Mouse (Mus musculus) ES-E14 (cell line): Measurements from ENCODE around the gene Flrt1. TPM values are rescaled to one million over a fixed set of nuclear protein-coding genes. Genes with fewer than 3 reads are reported as not detected.

Source experiments
- DNase-seq: peaks from one replicate; pipeline ENCODE4 v3.0.0-alpha.2; 2013; ENCODE audit warnings: low read depth, low spot score
- H3K27ac ChIP-seq: 2 replicates; pipeline ENCODE4 v1.5.1; 2012; ENCODE audit warnings: low read depth, mild to moderate bottlenecking, low read length, moderate library complexity, mixed read lengths; ENCODE audit not compliant: poor library complexity, insufficient read depth, severe bottlenecking
- H3K36me3 ChIP-seq: 2 replicates; pipeline ENCODE4 v1.6.1; 2012; ENCODE audit warnings: mild to moderate bottlenecking, low read length, moderate library complexity, mixed read lengths; ENCODE audit not compliant: control insufficient read depth, poor library complexity, insufficient read depth, severe bottlenecking
- H3K4me1 ChIP-seq, 2 experiments: fragments of 150-350 bp in 1 of 2; sonication (generic) in 1 of 2; 2 replicates each; pipeline ENCODE4 v1.6.1; 2012; ENCODE audit warnings: low read length in 2 of 2, mild to moderate bottlenecking in 1 of 2, mixed read lengths in 1 of 2; ENCODE audit not compliant: control insufficient read depth in 2 of 2, insufficient read depth in 2 of 2, poor library complexity in 1 of 2
- H3K4me3 ChIP-seq, 2 experiments: fragments of 150-350 bp in 1 of 2; sonication (generic) in 1 of 2; 2 replicates each; pipeline ENCODE4 v1.5.1; 2012; ENCODE audit warnings: low read length in 2 of 2, low read depth in 1 of 2, mild to moderate bottlenecking in 1 of 2, mixed read lengths in 1 of 2; ENCODE audit not compliant: insufficient read depth in 1 of 2, poor library complexity in 1 of 2, severe bottlenecking in 1 of 2
- H3K9ac ChIP-seq: 2 replicates; pipeline ENCODE4 v1.6.1; 2012; ENCODE audit warnings: low read depth, mild to moderate bottlenecking, low read length, mixed read lengths; ENCODE audit not compliant: poor library complexity, insufficient read depth, severe bottlenecking
- H3K9me3 ChIP-seq: fragments of 150-350 bp; sonication (generic); 2 replicates; pipeline ENCODE4 v1.6.1; 2012; ENCODE audit warnings: low read depth, mild to moderate bottlenecking, low read length; ENCODE audit not compliant: control insufficient read depth, insufficient read depth
- CHD2 ChIP-seq: IDR thresholded peaks from 2 replicates; pipeline ENCODE4 v1.6.1; 2014; ENCODE audit warnings: mild to moderate bottlenecking, low read depth, low read length, inconsistent platforms
- HCFC1 ChIP-seq: IDR thresholded peaks from 2 replicates; pipeline ENCODE4 v1.6.1; 2012; ENCODE audit warnings: low read length, inconsistent platforms, borderline replicate concordance; ENCODE audit not compliant: insufficient read depth
- MAFK ChIP-seq: IDR thresholded peaks from 2 replicates; pipeline ENCODE4 v1.6.1; 2014; ENCODE audit warnings: mild to moderate bottlenecking, low read depth, low read length, inconsistent platforms; ENCODE audit not compliant: insufficient read depth
- ZC3H11A ChIP-seq: IDR thresholded peaks from 2 replicates; pipeline ENCODE4 v1.6.1; 2012; ENCODE audit warnings: low read depth, mild to moderate bottlenecking, inconsistent platforms, low read length, borderline replicate concordance
- ZNF384 ChIP-seq: IDR thresholded peaks from 2 replicates; pipeline ENCODE4 v1.6.1; 2012; ENCODE audit warnings: low read depth, low read length, inconsistent platforms
- in situ Hi-C, 2 experiments: fragments of 600-800 bp; cut with MboI; formaldehyde crosslinking; loops; one replicate each; pipeline ENCODE4 v1.15.1; 2025; ENCODE audit warnings: low sequenced_read_pairs in 2 of 2, inconsistent platforms in 1 of 2; ENCODE audit not compliant: unreplicated experiment in 2 of 2
- total RNA-seq: library from RNA; depleted of rRNA; stranded (reverse); fragments of 300-350 nt; gene quantifications from 2 replicates; pipeline ENCODE4 v1.2.3, GENCODE M21; 2012; rRNA removed

Gene Flrt1
- 0.36 and 0.48 TPM in 2 replicates for total RNA-seq

GRCm38 (mm10) chr19:7105544-7105943 lies at the start of gene Flrt1:
Gene Flrt1 (minus strand): TSS chr19:7105729.
- H3K9me3 ChIP-seq = no peaks in the 10 kb centered on the region
- no peak for TF ChIP-seq ZC3H11A
- no peak for TF ChIP-seq ZNF384
- no peak for TF ChIP-seq HCFC1
- no peak for TF ChIP-seq MAFK
- no peak for TF ChIP-seq CHD2
- H3K36me3 ChIP-seq = no peaks in the 10 kb centered on the region
- H3K27ac ChIP-seq = no peak within 1 kb of the TSS
- H3K9ac ChIP-seq = no peak within 1 kb of the TSS
- H3K4me3 ChIP-seq = no peak within 1 kb of the TSS
- in situ Hi-C loops = no loop called here
- H3K4me1 ChIP-seq = peaks cover 2 to 11% of the 10 kb centered on the region in 2 experiments; a peak in 1 of 4 replicates
- DNase-seq = no peak

- Histone ChIP-seq H3K4me3 (no peak overlapping the region), H3K36me3 (no peaks in the 10 kb centered on the region), H3K27ac (no peak overlapping the region), H3K9me3 (no peaks in the 10 kb centered on the region), H3K4me1 (peaks cover 3 to 7% of the 10 kb centered on the region in 2 experiments; a peak in 2 of 4 replicates), H3K9ac (no peak overlapping the region)
- DNase-seq = no peak
- TF ChIP-seq CHD2 (no peak), HCFC1 (no peak), MAFK (no peak), ZNF384 (no peak), ZC3H11A (no peak)
- in situ Hi-C loops = no loop called here
These were observed 49.7 kb upstream of the Flrt1 start for GRCm38 (mm10) chr19:7155196-7155595.

GRCm38 (mm10) chr19:7153232-7153631 lies 47.7 kb upstream of the Flrt1 start:
- H3K4me3 ChIP-seq = no peak overlapping the region
- H3K9me3 ChIP-seq = no peaks in the 10 kb centered on the region
- in situ Hi-C loops = no loop called here
- no peak for TF ChIP-seq ZC3H11A
- TF ChIP-seq MAFK = no peak
- no peak for TF ChIP-seq CHD2
- TF ChIP-seq HCFC1 = no peak
- TF ChIP-seq ZNF384 = no peak
- H3K9ac ChIP-seq = no peak overlapping the region
- no peak for DNase-seq
- H3K4me1 ChIP-seq = peaks cover 0 to 2% of the 10 kb centered on the region in 2 experiments; a peak in 1 of 4 replicates
- no peak overlapping the region for H3K27ac ChIP-seq
- no peaks in the 10 kb centered on the region for H3K36me3 ChIP-seq

- H3K9ac ChIP-seq = no peak overlapping the region
- in situ Hi-C loops = no loop called here
- no peaks in the 10 kb centered on the region for H3K36me3 ChIP-seq
- no peak for TF ChIP-seq MAFK
- TF ChIP-seq ZNF384 = no peak
- TF ChIP-seq CHD2 = no peak
- no peak for TF ChIP-seq ZC3H11A
- TF ChIP-seq HCFC1 = no peak
- H3K27ac ChIP-seq = no peak overlapping the region
- H3K9me3 ChIP-seq = no peaks in the 10 kb centered on the region
- H3K4me1 ChIP-seq = 0 out of 4 replicates have a peak, but pooled peaks cover 0 to 2% of the 10 kb centered on the region in 2 experiments
- no peak for DNase-seq
- H3K4me3 ChIP-seq = no peak overlapping the region
These were observed 46.6 kb upstream of the Flrt1 start for GRCm38 (mm10) chr19:7151927-7152653.
